Mouse (Mus musculus) brain, embryonic 18.5 days (tissue): Measurements from ENCODE around the gene Sbno2.

Source experiments
- DNase-seq: peaks from one replicate; pipeline ENCODE4 v3.0.0-alpha.2; 2012; ENCODE audit warnings: low read depth, low spot score

Gene Sbno2

DNA sequence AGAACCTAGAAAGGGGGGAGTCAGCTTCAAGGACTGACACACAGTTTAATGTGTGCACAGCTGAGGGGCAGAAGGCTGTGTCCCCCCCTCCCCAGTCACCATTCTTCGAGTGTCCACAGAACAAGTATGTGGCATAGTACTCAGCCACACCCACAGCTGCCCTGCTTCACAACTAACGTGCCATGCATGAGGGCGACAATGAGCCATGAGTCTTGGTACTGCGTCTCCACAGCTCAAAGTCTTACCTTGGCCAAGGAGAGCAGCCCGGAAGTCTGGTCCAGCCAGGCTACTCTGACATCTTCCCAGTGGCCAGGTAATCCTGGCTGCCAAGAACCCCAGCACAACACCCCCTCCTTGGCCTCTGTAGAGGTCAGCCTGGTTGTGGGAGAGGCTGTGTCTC lies 12.7 kb downstream of the Sbno2 start:
- DNase-seq, result no peak

DNA sequence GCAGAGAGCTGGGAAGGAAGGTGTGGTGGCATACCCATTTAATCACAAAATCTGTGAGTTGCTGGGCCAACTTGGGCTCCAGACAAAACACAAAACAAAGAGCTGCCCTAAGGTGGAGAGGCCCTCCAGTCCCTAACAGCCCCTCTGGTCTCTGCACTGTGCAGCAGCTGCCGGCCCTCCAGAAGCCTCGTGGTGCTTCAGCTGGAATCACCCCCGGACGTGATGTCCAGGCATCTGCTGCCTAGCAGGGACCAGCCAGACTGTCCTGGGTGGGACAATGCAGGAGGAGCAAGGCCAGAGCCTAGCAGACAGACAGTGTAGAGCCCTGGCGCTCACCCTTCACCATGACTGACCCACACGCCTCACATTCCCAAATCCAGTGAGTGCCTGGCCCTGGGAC lies 13.8 kb downstream of the Sbno2 start:
- no peak for DNase-seq

DNA sequence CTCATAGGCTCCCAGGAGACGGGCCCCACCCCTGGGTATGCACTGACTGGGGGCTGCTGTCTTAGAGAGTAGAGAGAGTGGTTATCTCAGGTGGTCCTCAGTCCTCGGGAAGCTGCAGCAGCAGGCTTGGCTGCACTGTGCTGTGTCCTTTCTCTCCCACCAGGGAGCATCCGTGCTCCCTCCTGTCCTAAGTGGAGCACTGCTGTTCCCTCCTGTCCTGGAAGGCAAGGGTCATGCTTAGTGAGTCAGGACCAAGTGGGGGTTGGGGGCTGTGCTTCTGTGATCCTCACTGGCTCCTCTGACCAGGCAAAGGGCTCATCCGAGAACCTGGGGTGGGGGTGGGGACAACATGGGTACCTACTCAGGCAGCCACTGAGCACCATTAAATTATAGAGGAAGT lies 16.2 kb downstream of the Sbno2 start:
- DNase-seq, result no peak

DNA sequence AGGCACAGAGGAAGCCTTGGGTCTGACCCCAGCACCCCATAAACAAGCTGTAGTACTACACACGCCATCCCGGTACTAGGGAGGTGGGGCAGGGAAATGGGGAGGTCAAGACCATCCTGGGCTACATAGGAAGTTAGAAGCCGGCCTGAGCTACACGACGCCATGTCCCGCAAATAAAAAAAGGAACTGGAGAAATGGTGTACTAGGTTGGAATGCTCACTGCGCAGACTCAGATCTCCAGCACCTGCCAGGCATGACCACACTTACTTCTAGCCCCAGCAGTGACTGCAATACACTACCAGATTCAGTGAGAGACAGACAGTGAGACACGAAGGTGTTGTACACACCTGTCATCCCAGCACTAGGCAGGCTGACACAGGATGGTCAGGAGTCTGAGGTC lies 17.9 kb downstream of the Sbno2 start:
- DNase-seq, result no peak

DNA sequence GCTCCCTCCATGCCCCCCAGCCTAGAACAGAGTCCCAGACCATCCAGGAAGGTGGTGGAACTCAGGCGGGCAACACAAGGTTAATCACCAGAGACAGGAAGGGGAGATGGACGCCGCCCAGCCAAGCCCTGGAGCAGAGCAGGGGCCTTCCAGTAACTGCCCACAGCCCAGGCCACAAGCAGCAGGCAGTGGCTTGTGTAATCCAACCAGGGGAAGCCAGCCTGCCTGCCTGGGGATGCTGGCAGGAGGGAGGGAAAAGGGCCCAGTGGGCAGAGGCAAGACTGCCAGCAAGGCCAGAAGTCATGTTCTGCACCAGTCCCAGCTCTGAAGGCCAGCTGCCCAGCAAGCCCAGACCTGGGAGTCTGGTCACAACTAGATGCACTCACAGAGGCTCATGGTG lies 18.5 kb downstream of the Sbno2 start:
- DNase-seq, result no peak

DNA sequence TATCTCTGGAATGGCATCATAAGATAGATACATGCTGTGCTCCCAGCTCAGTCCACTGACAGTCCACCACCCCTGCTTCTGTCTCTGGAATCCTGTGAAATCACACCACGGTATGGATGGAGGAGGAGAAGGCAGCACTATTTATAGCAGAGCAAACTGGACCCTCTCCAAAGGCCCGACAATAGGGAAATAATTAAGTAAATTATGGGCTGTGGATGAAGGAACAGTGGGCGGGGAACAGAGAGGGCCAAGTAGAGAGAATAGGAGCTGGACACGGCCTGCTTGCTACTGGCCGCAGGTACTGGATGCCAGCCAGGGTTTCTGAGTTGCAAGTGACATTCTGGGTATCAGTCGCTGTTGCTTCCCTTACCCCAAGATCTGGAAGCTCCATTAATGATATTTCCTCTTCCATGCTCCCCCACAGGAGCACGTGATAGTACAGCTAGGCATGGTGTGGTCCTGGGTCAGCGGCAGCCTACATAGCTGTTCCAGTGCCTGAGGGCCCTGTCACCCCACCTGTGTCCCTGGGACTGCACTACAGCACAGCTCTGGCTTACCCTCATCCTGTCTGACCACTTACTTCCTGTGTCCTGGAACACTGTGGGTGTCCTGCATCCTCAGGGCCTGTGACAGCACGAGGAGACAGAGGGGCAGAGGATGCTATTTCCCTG lies 20.4 kb downstream of the Sbno2 start:
- DNase-seq, result no peak

DNA sequence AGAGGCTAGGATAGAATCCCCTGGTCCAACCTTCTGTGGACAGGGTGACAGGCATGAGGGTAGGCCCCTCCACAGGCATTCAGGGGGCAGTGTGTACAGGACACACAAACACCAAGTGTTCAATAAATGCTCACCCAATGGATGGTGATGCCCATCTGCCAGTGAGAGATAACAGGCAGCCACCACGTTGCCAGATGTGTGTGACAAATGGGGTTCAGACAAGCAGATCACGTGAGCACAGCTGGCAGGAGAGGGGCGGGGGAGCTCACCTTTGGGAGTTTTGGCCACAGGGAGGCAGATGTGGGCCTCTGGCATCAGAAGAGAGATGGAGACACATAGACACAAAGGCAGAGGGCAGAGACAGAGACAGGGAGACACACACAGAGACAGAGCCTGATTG lies 24.3 kb downstream of the Sbno2 start:
- no peak for DNase-seq

DNA sequence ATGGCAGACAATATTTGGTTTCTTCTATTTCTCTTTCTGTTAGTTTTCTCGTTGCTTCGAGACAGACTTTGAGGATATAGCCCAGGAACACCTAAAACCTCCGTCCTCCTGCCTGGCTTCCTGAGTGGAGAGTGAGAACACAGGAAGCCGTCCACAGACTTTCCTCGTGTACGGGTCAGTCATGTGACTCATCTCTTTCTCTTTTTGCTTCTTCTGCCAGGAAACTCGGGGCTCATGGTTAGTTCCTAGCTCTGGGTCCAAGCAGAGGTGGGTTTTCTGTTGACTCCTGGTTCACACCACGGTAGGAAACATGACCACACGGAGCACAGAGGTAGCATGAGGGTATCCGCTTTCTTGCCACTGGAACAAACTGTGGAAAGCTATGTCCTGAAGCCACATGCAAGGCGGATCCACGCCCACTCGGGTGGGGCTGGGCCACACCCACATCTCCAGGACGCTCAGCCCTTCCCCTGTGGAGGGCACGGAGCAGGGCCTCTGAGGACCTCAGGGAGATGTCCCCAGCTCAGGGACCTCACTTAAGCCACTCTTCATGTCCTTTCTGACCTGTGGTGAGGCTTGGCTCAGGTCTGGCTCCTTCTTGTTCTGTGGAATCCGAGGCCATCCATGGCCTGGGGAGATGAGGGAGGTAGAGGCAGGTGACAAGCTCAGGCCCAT lies 24.8 kb downstream of the Sbno2 start:
- DNase-seq, result no peak

DNA sequence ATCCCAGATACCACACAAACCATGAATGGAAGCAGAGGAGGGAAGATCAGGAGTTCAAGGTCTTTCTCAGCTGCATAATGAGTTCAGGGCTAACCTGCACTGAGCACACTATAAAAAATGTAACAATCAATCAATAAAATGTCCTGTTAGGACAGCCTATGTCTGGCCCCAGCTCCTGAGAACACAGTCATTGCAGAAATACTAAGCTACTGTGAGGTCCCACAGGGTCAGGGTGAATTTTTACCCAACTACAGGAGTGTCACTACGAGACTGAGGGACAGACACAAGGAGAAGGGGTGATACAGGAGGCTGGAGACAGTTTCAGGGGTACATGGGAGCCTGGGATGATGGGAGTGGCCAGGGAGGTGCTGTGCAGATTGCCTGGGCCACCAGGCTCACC lies 27.0 kb downstream of the Sbno2 start:
- no peak for DNase-seq

DNA sequence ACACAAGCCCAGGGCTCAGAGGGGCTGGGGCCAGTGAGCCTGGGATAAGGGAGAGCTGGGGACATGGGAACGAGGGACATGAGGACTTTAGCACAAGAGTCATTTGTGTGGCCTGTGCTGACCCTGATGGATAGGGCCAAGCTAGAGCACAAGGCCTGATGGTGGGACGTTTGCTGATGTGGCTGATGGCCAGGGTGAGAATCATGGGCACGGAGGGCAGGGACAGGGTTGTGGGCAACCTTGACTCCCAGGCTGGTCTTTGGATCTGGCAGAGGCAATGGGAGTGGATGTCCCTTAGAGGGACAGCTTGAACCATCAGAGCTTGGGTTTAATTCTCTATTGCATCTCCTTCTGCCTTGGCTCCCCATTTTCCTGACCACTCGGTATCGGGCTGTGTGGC lies 28.1 kb downstream of the Sbno2 start:
- DNase-seq, result no peak

DNA sequence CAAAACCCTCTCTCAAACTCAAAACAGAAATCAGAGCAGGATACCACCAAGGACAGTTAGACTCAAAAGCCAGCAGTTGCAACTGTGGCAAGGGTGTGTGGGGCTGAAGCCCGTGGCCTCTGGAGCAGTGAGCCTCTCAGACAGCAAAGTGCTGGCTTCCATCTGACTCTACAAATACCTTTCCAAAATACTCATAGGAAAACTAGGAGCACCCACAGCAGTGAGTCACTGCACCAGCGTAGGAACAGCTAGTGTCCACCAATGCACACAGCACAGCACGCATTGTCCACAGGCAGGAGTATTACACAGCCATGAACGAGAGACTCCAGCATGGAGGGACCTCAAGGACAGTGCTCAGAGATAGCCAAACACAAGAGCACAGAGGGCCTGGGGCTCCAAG lies 29.0 kb downstream of the Sbno2 start:
- no peak for DNase-seq

DNA sequence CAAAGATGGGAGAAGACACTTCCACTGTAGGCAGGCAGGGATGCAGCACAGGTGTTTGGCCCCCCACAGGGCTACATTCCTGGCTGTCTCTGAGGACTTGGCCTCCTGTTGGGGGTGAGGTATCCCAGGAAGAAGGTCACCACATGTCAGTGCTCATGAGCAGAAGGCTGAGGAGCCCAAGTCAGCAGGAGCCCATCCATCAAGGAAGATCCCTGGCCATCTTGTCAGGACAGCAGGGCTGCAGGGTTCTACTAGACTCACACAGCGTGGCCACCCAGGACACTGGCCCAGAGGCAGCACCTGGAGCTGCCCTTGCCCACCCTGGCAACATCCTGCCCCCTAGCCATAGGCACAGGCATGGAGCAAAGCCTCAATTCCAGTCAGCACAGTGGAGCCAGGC lies 29.4 kb downstream of the Sbno2 start:
- DNase-seq, result no peak

DNA sequence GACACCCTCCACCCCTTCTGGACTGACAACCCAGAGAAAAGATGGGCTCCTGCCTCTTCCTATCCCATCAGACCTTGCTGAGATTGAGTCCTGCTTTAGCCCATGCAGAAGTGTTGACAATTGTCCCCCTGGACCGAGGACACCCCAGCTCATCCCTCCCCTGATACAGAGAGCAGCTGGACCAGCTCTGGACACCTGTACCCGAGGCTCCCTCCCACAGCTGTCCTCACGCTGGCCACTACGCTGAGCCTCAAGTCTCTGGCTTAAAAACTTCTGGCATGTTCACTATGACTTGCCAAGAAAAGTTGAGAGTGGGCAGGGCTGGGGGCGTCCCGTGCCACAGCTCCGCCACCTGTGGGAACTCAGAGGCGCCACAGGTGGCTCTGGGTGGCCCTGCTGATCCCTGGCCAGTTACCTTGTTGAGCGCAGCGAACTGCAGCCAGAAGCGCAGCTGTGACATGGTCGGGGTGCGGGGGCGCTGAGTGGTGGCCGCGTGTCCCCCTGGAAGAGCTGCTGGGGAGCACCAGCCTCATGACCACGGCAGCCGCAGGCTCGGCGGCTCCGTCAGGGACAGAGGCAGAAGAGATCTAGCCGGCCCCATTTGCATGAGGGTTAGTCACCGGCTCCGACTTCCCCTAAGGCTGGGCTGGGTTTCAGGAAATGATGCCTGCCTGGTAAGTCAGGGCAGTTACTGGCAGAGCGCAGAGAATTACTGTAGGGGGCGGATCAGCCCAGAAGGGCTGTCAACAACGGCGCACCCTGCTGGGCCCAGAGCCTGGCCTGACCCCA lies 30.4 kb downstream of the Sbno2 start:
- DNase-seq, result no peak

DNA sequence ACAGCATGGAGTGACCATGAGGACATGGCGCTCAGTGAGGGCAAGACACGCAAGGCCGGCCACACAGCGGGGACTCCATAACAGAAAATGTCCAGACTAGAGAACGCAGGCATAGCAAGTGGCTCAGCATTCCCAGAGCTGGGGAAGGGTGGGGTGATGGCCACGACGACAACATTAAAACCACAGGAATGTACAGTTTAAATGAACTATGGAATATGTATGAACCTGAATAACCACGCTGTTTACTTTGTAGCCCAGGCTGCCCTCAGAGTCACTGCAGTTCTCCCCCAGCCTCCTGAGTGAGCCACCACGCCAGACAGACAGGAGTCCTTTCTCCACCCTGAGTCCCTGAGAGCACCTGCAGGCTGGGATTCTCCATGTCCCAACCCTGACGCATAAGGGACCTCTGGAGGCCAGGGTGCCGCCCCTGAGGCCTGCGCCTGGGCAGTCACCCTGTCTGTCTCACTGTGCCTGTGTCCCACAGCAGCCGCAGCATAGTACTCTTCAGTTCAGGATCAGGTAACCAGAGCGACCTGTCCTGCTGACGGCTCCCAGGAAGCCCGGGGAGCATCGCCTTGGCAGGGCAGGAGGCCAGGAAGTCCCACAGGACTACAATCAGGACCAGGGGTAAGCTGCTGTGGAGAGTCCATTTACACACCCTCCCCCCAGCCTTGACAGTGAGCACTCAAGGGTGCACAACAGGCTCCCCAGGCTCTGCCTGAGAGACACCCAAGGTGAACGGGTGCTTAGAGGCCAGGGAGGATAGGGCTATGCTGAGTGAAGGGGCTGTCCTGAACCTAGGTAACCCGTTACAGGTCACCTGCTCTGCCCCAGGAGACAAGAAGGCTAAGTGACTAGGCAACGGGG lies 32.5 kb downstream of the Sbno2 start:
- DNase-seq, result no peak

DNA sequence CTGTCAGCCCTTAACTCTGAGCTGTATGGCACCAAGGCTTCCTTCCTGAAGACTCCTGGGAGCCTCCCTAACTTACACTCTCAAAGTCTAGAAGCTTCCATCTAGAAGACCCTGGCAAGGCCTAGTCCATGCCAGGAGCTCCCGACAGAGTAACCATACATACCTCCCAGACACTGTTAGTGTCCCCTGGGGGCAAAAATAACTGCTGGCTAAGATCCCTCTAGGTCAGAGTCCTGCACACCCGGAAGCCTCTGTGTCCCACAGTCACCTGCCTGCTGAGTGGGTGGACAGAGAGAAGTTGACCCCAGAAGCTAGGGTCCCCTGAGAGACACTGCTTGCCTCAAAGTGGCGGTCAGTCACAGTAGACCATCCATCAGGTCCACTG lies 33.9 kb downstream of the Sbno2 start:
- no peak for DNase-seq

DNA sequence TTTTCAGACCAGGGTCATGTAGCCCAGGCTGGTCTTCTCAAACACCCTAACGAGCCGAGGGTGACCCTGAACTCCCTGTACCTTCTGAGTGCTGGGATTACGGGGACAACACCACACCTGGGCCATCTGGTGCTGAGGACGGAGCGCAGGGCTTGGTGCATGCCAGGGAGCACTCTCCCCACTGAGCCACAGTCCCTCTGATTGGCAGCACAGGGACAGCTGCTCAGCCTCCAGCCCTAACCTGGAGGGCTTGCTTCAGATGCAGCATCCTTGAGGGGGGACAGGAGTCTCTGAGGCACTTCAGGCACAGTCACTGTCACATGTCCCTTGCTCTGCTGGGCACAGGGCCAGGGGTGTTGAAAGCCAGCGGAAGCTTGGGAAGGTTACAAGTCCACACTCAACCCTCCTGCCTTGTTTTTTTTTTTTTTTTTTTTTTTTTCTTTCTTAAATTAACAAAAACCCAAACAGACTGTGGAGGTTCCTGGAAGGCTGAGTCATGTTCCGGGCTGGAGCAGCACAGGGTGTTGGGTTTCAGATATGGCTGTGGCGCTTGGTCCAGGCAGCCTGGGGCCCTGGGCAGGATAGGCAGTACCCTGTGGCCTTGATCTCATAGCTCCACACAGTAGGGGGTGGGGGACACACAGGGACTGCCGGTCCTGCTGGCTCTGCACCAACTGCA lies 34.4 kb downstream of the Sbno2 start:
- no peak for DNase-seq

DNA sequence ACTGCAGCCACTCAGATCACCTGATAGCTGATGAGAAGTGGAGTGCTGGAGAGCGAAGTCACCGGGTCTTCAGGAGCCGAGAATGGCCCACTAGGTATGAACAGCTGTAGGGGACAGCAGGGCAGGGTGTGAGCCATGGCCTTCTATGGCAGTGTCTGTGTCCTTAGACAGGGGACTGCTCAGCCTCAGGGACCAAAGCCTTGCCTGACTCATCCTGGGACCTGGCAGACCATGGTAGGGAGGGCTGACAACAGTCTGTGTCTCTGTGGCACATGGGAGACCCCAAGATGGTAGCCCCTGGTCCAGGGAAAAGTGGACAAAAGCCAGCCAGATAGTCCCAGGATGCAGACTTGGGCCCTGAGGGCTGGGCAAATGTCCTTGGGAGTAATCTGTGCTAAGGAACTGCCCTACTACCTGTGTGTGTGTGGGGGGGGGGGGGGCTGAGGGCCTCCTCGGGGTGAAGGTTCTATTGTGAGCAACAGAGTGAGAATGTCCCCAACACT lies 35.4 kb downstream of the Sbno2 start:
- DNase-seq, result no peak

DNA sequence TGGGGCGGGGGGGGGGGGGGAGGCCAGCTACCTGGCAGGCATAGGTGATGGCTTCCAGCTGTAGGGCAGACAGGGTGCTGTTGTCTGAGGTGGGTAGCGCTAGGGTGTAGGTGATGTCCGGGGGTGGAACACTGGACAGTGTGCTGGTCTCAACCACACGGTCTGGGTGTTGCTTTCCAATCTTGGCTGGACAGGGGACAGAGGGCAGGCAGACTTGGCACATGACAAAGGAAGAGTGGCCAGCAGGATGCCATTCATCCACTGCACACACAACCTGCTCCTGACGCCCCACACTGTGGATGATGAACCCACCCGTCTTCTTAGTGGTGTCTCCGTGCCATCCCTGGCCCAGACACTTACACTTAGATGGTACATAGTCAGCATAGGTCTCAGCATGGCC lies 36.1 kb downstream of the Sbno2 start:
- no peak for DNase-seq

DNA sequence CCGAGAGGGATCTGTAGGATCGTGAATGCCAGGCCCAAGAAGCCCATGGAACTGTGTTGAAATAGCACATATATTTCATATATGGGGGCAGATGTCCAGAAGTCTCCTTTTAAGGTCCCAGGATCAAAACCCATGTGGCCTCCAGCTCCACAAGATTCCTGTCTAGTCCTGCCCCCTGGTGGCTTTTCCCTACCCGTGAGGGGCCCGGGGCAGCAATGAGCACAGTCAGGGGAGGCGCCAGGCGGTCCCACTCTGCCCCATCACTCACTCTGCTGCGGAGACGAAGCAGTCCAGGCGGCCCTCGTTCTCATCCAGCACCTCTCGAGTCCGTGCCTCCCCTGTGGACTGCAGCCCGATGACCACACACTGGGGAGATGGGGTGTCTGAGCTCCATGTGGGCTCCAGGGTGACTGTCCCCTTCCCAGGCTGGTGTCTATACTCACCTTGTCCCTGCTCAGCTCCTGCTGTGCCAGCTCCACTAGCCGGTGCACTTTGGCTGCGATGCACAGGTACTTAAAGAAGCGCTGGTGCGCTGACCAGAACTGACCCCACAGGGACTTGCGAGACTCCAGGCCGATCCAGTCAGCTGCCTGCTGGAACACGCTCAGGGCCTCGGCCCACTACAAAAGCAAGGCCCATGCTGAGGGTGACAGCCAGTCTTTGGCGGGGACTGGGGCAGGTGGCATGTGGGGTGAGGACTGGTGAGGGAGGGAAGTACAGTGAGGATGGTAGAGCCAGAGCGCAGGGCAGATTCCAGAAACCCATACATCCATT lies 41.3 kb downstream of the Sbno2 start:
- no peak for DNase-seq

DNA sequence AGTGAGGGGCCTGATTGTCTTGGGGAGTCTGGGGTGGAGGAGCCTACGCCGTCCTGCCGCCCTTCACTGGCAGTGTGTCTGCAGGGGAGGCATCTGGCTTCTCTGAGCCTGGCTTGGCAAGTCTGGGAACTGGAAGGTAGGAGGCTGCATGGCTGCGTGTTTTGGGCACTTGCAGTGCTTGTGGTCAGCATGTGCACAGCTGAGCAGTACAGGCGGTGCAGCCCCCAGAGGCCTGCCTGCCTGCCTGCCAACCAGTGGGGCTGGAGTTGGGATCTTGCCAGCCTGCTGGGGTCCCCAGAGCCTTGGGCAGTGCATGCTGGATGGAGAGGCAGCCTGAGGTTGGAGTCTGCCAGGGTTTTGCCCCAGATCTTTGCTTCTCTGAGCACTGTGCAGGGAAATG lies 42.3 kb downstream of the Sbno2 start:
- no peak for DNase-seq
